Mouse (Mus musculus) neural tube, embryonic 14.5 days (tissue): Measurements from ENCODE around the gene Mtrf1. TPM values are rescaled to one million over a fixed set of nuclear protein-coding genes. Genes with fewer than 3 reads are reported as not detected.
"Not testable (repeated sequence)": the region's sequence is repeated elsewhere in the genome, so short reads cannot be mapped to it uniquely, and the experiment has no call there.

Source experiments
- ATAC-seq: fragments of 200-750 bp; cut with Nextera tagmentation; 2 replicates; pipeline ENCODE4 v1.8.0; 2017; ENCODE audit warnings: low read depth, mild to moderate bottlenecking, moderate TSS enrichment, moderate library complexity
- H3K27ac ChIP-seq: fragments of 300-500 bp; sonication (generic); 2 replicates; pipeline ENCODE4 v1.5.1; 2014; ENCODE audit warnings: low read depth, mild to moderate bottlenecking, control low read depth, low read length, moderate library complexity, mixed read lengths
- H3K27me3 ChIP-seq: fragments of 300-500 bp; sonication (generic); 2 replicates; pipeline ENCODE4 v1.6.1; 2014; ENCODE audit warnings: low read length; ENCODE audit not compliant: control insufficient read depth, insufficient read depth
- H3K36me3 ChIP-seq: fragments of 300-500 bp; sonication (generic); 2 replicates; pipeline ENCODE4 v1.6.1; 2014; ENCODE audit warnings: low read length, mixed read lengths; ENCODE audit not compliant: control insufficient read depth, insufficient read depth
- H3K4me1 ChIP-seq: fragments of 300-500 bp; sonication (generic); 2 replicates; pipeline ENCODE4 v1.6.1; 2014; ENCODE audit warnings: low read length; ENCODE audit not compliant: control insufficient read depth, insufficient read depth
- H3K4me2 ChIP-seq: fragments of 300-500 bp; sonication (generic); 2 replicates; pipeline ENCODE4 v1.6.1; 2014; ENCODE audit warnings: mild to moderate bottlenecking, low read depth, low read length, control low read depth
- H3K4me3 ChIP-seq: fragments of 300-500 bp; sonication (generic); 2 replicates; pipeline ENCODE4 v1.5.1; 2014; ENCODE audit warnings: low read depth, low read length, control low read depth, mixed read lengths
- H3K9ac ChIP-seq: fragments of 300-500 bp; sonication (generic); replicated peaks from 2 replicates; pipeline ENCODE4 v1.6.1; 2014; ENCODE audit warnings: low read depth, mild to moderate bottlenecking, control low read depth, low read length, mixed read lengths
- H3K9me3 ChIP-seq: fragments of 300-500 bp; sonication (generic); 2 replicates; pipeline ENCODE4 v1.6.1; 2016; ENCODE audit warnings: low read length; ENCODE audit not compliant: control insufficient read depth
- WGBS: fragments of 180-500 bp; shearing (Covaris S2); extraction: QIAGEN DNeasy Blood & Tissue Kit; methylation state at CpG from one replicate; pipeline ENCODE4 v1.1.7; 2014; 5-methylcytosine and 5-hydroxymethylcytosine counted together
- polyA plus RNA-seq: library from polyadenylated mRNA; unstranded; fragments of >200 nt; fragmentation: Nextera tagmentation; extraction: Ambion mirVana; gene quantifications from 2 replicates; pipeline ENCODE4 v1.2.1, GENCODE M21; 2014

Mtrf1 gene
- polyA plus RNA-seq, 1 experiment from 2014 or later, result 12.9 TPM

DNA sequence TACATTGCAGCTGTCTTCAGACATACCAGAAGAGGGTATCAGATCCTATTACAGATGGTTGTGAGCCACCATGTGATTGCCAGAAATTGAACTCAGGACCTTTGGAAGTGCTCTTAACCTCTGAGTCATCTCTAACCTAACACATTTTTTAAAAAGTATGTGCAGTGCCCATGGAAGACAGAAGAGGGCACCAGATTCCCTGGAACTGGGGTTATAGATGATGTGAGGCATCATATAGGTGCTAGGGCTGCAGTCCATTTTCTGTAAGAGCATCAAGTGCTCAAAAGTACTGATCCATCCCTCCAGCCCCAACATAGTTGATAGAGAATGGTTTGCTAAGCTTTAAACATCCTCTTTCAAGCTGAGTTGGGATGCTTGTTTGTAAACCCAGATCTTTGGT is 3.0 kb upstream of the Mtrf1 start:
- Histone ChIP-seq H3K4me1 (peaks cover 5% of the 10 kb centered on the region; the same call in 1 of the 2 replicates), H3K27me3 (no peaks in the 10 kb centered on the region; the same call in 1 of the 2 replicates), H3K36me3 (no peaks in the 10 kb centered on the region), H3K9ac (no peak overlapping the region), H3K27ac (no peak overlapping the region), H3K9me3 (no peaks in the 10 kb centered on the region), H3K4me2 (no peak overlapping the region), H3K4me3 (no peak overlapping the region)
- ATAC-seq, result no peak

DNA sequence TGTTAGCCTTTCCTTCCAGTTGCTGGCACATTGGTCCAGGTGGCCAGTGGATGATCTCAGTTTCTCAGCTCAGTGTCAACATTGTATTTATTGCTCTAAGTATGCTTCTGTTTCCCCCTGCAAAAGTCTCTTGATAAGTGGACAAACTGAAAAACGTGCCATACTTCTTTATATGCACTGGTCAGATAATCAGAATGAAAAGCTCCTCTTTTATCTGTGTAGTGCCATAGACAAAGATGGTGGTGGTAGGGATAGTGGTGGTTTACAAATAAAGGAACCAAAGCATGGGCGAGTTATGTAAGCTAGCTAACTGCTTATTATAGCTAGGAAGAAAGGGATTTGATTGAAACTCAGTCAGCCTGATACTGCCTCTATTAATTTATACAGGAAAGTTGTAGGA is 10.1 kb downstream of the Mtrf1 start:
- no peaks in the 10 kb centered on the region for H3K9me3 ChIP-seq
- ATAC-seq, result no peak
- no peak overlapping the region for H3K27ac ChIP-seq
- no peak overlapping the region for H3K4me3 ChIP-seq
- peaks cover 6% of the 10 kb centered on the region; the same call in 1 of the 2 replicates for H3K36me3 ChIP-seq
- no peak overlapping the region for H3K4me2 ChIP-seq
- 85% methylated on average over 2 of the region's 2 CpGs for WGBS
- H3K27me3 ChIP-seq, result no peaks in the 10 kb centered on the region
- H3K9ac ChIP-seq, result no peak overlapping the region
- H3K4me1 ChIP-seq, result no peaks in the 10 kb centered on the region

DNA sequence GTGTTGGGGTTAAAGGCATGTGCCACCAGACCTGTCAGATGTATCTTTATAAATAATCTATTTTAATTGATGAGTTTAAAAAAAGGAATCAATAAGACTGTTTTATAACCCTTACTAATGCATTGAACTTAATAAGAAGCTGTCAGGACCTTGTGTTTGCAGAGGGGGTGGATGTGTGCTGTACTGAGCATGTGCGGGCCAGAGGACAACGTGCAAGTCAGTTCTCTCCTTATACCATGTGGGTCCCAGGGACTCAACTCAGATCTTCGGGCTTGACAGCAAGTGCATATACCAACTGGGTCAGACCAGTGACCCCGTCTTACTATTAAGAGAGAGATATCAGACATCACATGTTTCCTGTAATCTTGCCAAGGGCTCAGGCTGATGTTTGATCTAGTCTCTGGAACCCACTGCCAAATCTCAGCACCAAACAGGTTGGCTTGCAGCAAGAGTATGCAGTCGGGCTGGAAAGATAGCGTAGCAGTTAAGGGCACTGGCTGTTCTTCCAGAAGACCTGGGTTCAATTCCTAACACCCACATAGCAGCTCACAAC is 11.8 kb downstream of the Mtrf1 start:
- H3K9ac ChIP-seq, result no peak overlapping the region
- ATAC-seq, result no peak
- H3K36me3 ChIP-seq, result peaks cover 8% of the 10 kb centered on the region; the same call in 1 of the 2 replicates
- no peaks in the 10 kb centered on the region for H3K4me1 ChIP-seq
- H3K4me2 ChIP-seq, result no peak overlapping the region
- no peaks in the 10 kb centered on the region for H3K9me3 ChIP-seq
- no peak overlapping the region for H3K4me3 ChIP-seq
- 91% methylated on average over 6 of the region's 6 CpGs for WGBS
- no peak overlapping the region for H3K27ac ChIP-seq
- H3K27me3 ChIP-seq, result no peaks in the 10 kb centered on the region

DNA sequence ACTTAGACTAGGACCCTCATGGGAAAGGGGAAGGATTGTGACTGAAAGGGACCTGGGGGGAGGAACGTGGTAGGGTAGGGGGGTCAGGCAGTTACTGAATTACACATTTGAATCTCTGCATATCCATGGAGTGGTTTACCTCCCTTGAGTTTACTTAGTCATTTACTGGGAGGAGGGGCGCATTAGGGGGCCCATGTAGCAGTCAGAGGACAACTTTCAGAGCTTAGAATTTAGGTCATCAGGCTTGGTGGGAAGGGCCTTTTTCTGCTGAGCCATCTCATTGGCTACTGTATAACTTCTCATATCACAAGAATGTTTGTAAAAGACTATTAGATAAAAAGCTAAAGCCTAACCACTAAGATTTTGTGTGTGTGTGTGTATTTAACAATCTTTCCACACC is 13.1 kb downstream of the Mtrf1 start:
- Histone ChIP-seq H3K9ac (no peak overlapping the region), H3K9me3 (no peaks in the 10 kb centered on the region), H3K36me3 (peaks cover 8% of the 10 kb centered on the region; the same call in 1 of the 2 replicates), H3K27ac (no peak overlapping the region), H3K4me1 (no peaks in the 10 kb centered on the region), H3K4me2 (no peak overlapping the region), H3K27me3 (no peaks in the 10 kb centered on the region), H3K4me3 (no peak overlapping the region)
- 82% methylated on average over 2 of the region's 2 CpGs for WGBS
- ATAC-seq, result no peak

- Histone ChIP-seq H3K36me3 (peaks cover 11% of the 10 kb centered on the region; the same call in 1 of the 2 replicates), H3K27me3 (no peaks in the 10 kb centered on the region), H3K4me3 (no peak overlapping the region), H3K9ac (no peak overlapping the region), H3K27ac (no peak overlapping the region), H3K4me2 (no peak overlapping the region), H3K9me3 (no peaks in the 10 kb centered on the region), H3K4me1 (no peaks in the 10 kb centered on the region)
- 84% methylated on average over 6 of the region's 6 CpGs for WGBS
- no peak for ATAC-seq
Measured at GRCm38 (mm10) chr14:79413121-79413520, 15.5 kb downstream of the Mtrf1 start.

DNA sequence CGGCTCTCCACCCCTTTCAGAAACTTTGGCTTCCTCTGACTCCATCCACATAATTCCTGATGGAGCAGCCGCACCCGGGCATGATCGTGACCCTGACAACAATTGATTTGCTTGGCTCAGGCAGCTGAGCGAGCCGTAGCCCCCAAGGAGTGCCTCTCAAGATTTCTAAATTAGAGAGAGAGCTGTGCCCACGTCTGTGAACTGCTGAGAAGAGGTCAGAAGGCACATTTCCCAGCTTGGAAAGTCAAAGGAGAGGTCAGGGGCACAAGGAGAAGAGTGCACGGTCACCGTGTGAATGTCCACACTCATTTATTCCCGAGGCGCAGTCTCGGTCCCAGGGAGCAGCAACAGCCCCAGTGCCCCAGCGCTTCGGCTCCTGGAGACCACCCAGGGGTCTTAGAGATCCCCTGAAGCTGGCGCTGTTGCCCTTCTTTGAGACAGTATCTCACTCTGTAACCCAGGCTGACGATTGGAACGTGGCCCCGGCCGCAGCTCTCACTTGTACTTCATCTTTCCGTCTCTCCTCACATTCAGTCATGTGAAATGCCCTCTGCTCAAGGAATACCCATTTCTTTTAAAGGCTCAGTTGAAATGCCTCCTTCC is 22.6 kb downstream of the Mtrf1 start:
- 0 out of 2 replicates have a peak, but pooled peaks cover 3% of the 10 kb centered on the region for H3K36me3 ChIP-seq
- no peaks in the 10 kb centered on the region for H3K27me3 ChIP-seq
- no peaks in the 10 kb centered on the region for H3K4me1 ChIP-seq
- no peak overlapping the region for H3K4me3 ChIP-seq
- no peaks in the 10 kb centered on the region for H3K9me3 ChIP-seq
- H3K4me2 ChIP-seq, result no peak overlapping the region
- H3K27ac ChIP-seq, result no peak overlapping the region
- 19% methylated on average over 20 of the region's 20 CpGs for WGBS
- peak; percentile 74; the same call in 1 of the 2 replicates for ATAC-seq
- H3K9ac ChIP-seq, result no peak overlapping the region

DNA sequence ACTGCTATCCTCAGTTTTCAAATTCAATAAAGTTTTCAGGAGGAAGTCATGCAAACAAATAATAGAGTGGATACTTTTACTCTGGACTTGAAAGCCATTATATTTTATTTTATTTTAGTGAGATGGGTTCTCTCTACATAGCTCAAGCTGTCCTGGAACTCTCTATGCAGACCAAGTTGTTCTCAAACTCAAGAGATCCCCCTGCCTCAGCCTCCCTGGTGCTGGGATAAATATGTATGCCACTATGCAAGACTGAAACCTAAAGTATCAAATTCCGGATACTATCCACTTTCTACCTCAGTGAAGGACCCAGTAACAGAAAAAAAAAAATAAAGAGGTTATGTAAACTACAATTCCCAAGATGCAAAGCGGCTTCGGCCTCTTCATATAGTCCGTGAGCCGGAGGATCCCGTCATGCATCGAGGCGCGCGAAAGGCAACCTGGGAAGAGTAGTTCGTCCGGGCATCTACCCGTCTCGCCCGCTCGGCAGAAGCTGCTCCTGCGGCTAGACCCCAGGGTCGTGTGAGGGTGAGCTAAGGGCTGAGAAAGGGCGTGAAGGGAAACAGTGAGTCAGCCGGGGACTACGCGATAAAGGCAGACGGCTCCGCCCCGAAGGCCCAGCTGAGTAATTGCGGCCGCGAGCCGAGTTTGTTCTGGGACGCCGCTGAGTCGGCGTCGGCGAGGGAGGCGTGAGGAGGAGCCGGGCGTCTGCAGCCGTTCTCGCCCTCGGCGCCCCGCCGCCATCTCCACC is 28.6 kb downstream of the Mtrf1 start, which contains the start of gene Kbtbd7:
Kbtbd7 (plus strand) TSS at position 533 of the 751 bp plus-strand sequence.
- under 1% methylated on average over 38 of the region's 44 CpGs for WGBS
- ATAC-seq, result peak; percentile 98
- H3K4me2 ChIP-seq, result peak within 1 kb of the TSS; percentile 51

GRCm38 (mm10) chr14:79426730-79427365 is 29.3 kb downstream of the Mtrf1 start:
- Histone ChIP-seq H3K4me3 (peak overlapping the region; percentile 50), H3K4me2 (peak overlapping the region; percentile 51), H3K27ac (peak overlapping the region; percentile 82; the same call in 1 of the 2 replicates), H3K9ac (peak overlapping the region; percentile 65)
- peak; percentile 61 for ATAC-seq
- H3K27me3 ChIP-seq, H3K36me3 ChIP-seq, H3K4me1 ChIP-seq, H3K9me3 ChIP-seq: not testable (repeated sequence)
- WGBS, result 65% methylated on average over 5 of the region's 59 CpGs

More for the DNA sequence above, 28.6 kb downstream of the Mtrf1 start, which contains the start of gene Kbtbd7:
- Histone ChIP-seq H3K4me1 (no peaks in the 10 kb centered on the region), H3K27ac (peak within 1 kb of the TSS; percentile 82), H3K4me3 (peak within 1 kb of the TSS; percentile 50), H3K36me3 (no peaks in the 10 kb centered on the region), H3K27me3 (no peaks in the 10 kb centered on the region), H3K9ac (peak within 1 kb of the TSS; percentile 65), H3K9me3 (0 out of 2 replicates have a peak, but pooled peaks cover 4% of the 10 kb centered on the region)
